Comparison of ENCODE assay signal across 30 mouse cellular contexts in the genomic region with DNA sequence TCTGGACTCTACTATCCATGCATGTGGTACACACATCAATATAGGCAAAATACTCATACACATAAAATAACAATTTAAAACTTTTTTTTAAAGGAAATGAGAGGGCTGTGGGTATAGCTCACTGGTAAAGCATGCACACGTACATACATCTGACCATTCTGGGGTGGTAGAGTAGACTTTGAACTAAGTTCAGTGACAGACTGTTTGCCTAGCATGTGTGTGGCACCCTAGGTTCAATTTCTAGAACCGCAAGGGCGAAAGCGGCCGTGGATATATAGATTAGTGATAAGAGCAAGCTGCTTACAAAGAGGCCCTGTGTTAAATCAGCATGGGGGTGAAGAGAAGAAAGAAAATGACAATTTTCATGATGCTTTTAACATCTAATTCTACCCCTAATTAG. TPM values are rescaled to one million over a fixed set of nuclear protein-coding genes. Genes with fewer than 3 reads are reported as not detected.
DNase-seq lines count a peak whose midpoint lies in the region; ATAC-seq and TF ChIP-seq lines count a peak whose summit lies in the region.
"Had no signal": no experiment of that assay in that cellular context is flagged by ENCODE, and none has a peak within 500 bp of the region (broad histone marks: within the 10 kb centered on the region; RNA-seq: fewer than 3 reads in every experiment).

No protein-coding gene starts in this region.

- H3K4me1 ChIP-seq in intestine, embryonic 15.5 days (replicated peaks), result no peaks in the 10 kb centered on the region
- no peaks in the 10 kb centered on the region for H3K4me1 ChIP-seq in intestine, postnatal 0 days (replicated peaks; ENCODE audit: control insufficient read depth, insufficient read depth, low read length)
- H3K4me1 ChIP-seq in stomach, postnatal 0 days (replicated peaks; ENCODE audit: control insufficient read depth, insufficient read depth), result no peaks in the 10 kb centered on the region
- no peaks in the 10 kb centered on the region for H3K4me1 ChIP-seq in neural tube, embryonic 15.5 days
- H3K4me1 ChIP-seq: embryonic facial prominence, embryonic 13.5 days; embryonic facial prominence, embryonic 15.5 days; forebrain, embryonic 10.5 days; forebrain, embryonic 12.5 days had no signal

- no peak for TF ChIP-seq CTCF in intestine, postnatal 0 days (IDR thresholded peaks at IDR 0.05; ENCODE audit: low read depth)
- TF ChIP-seq CTCF in stomach, postnatal 0 days (IDR thresholded peaks at IDR 0.05; ENCODE audit: low read depth), result no peak

- no peak overlapping the region for H3K9ac ChIP-seq in intestine, embryonic 15.5 days
- H3K9ac ChIP-seq in intestine, postnatal 0 days (ENCODE audit: low read depth, low read length), result no peak overlapping the region
- no peak overlapping the region for H3K9ac ChIP-seq in stomach, postnatal 0 days (ENCODE audit: low read length)
- H3K9ac ChIP-seq in neural tube, embryonic 15.5 days (replicated peaks), result no peak overlapping the region
- H3K9ac ChIP-seq: embryonic facial prominence, embryonic 13.5 days; embryonic facial prominence, embryonic 15.5 days; forebrain, embryonic 12.5 days had no signal

- WGBS in intestine, embryonic 15.5 days, result 64% methylated on average over 5 of the region's 5 CpGs
- 58% methylated on average over 5 of the region's 5 CpGs for whole genome bisulfite sequencing in intestine, postnatal 0 days
- 80% methylated on average over 5 of the region's 5 CpGs for WGBS in stomach, postnatal 0 days
- 97% methylated on average over 5 of the region's 5 CpGs for WGBS in neural tube, embryonic 15.5 days

- H3K27ac ChIP-seq in intestine, embryonic 15.5 days, result no peak overlapping the region
- H3K27ac ChIP-seq in intestine, postnatal 0 days (ENCODE audit: low read depth, low read length), result peak overlapping the region; percentile 21; the same call in 1 of the 2 replicates
- no peak overlapping the region for H3K27ac ChIP-seq in stomach, postnatal 0 days (replicated peaks)
- H3K27ac ChIP-seq in neural tube, embryonic 15.5 days (replicated peaks), result no peak overlapping the region
- H3K27ac ChIP-seq: embryonic facial prominence, embryonic 13.5 days; embryonic facial prominence, embryonic 15.5 days; forebrain, embryonic 10.5 days; forebrain, embryonic 12.5 days had no signal

- no peaks in the 10 kb centered on the region for H3K27me3 ChIP-seq in intestine, embryonic 15.5 days (replicated peaks)
- no peaks in the 10 kb centered on the region for H3K27me3 ChIP-seq in intestine, postnatal 0 days (replicated peaks; ENCODE audit: control insufficient read depth, insufficient read depth, low read length)
- H3K27me3 ChIP-seq in stomach, postnatal 0 days (ENCODE audit: control insufficient read depth, insufficient read depth, low read length), result no peaks in the 10 kb centered on the region
- no peaks in the 10 kb centered on the region for H3K27me3 ChIP-seq in neural tube, embryonic 15.5 days (replicated peaks)
- H3K27me3 ChIP-seq: CH12.LX; embryonic facial prominence, embryonic 13.5 days; embryonic facial prominence, embryonic 15.5 days; forebrain, embryonic 12.5 days; Patski had no signal

- no peak overlapping the region for H3K4me3 ChIP-seq in intestine, embryonic 15.5 days (replicated peaks)
- H3K4me3 ChIP-seq in intestine, postnatal 0 days (ENCODE audit: low read depth, low read length), result no peak overlapping the region
- H3K4me3 ChIP-seq in stomach, postnatal 0 days (ENCODE audit: low read depth, low read length), result no peak overlapping the region
- no peak overlapping the region for H3K4me3 ChIP-seq in neural tube, embryonic 15.5 days (replicated peaks)
- H3K4me3 ChIP-seq: embryonic facial prominence, embryonic 13.5 days; embryonic facial prominence, embryonic 15.5 days; erythroblast, embryonic 14.5 days; forebrain, embryonic 10.5 days; forebrain, embryonic 12.5 days had no signal

- H3K4me2 ChIP-seq in intestine, embryonic 15.5 days (replicated peaks), result no peak overlapping the region
- H3K4me2 ChIP-seq in intestine, postnatal 0 days (replicated peaks; ENCODE audit: low read depth), result no peak overlapping the region
- H3K4me2 ChIP-seq in stomach, postnatal 0 days (replicated peaks; ENCODE audit: low read depth), result no peak overlapping the region
- no peak overlapping the region for H3K4me2 ChIP-seq in neural tube, embryonic 15.5 days
- H3K4me2 ChIP-seq: embryonic facial prominence, embryonic 13.5 days; embryonic facial prominence, embryonic 15.5 days; forebrain, embryonic 12.5 days had no signal

- H3K9me3 ChIP-seq in intestine, embryonic 15.5 days, result no peaks in the 10 kb centered on the region
- H3K9me3 ChIP-seq in intestine, postnatal 0 days (ENCODE audit: control insufficient read depth), result no peaks in the 10 kb centered on the region
- H3K9me3 ChIP-seq in stomach, postnatal 0 days (ENCODE audit: control insufficient read depth, low read length), result no peaks in the 10 kb centered on the region
- H3K9me3 ChIP-seq in neural tube, embryonic 15.5 days (replicated peaks), result no peaks in the 10 kb centered on the region
- H3K9me3 ChIP-seq: embryonic facial prominence, embryonic 13.5 days; embryonic facial prominence, embryonic 15.5 days; forebrain, embryonic 10.5 days; forebrain, embryonic 12.5 days; G1E had no signal

- 0 out of 2 replicates have a peak, but pooled peaks cover 2% of the 10 kb centered on the region for H3K36me3 ChIP-seq in intestine, embryonic 15.5 days
- peaks cover 22% of the 10 kb centered on the region; the same call in 1 of the 2 replicates for H3K36me3 ChIP-seq in intestine, postnatal 0 days (ENCODE audit: control insufficient read depth, insufficient read depth)
- 0 out of 2 replicates have a peak, but pooled peaks cover 3% of the 10 kb centered on the region for H3K36me3 ChIP-seq in stomach, postnatal 0 days (ENCODE audit: control insufficient read depth, insufficient read depth, low read length)
- peaks cover 37% of the 10 kb centered on the region for H3K36me3 ChIP-seq in neural tube, embryonic 15.5 days

- TF ChIP-seq EP300 in stomach, postnatal 0 days (optimal IDR thresholded peaks at IDR 0.05), result no peak

- peak; percentile 71; the same call in 1 of the 2 replicates for ATAC-seq in intestine, embryonic 15.5 days
- peak; percentile 79 for ATAC-seq in intestine, postnatal 0 days
- peak; percentile 95 for ATAC-seq in stomach, postnatal 0 days (ENCODE audit: low FRiP score, low TSS enrichment)
- no peak for ATAC-seq in neural tube, embryonic 15.5 days (ENCODE audit: low FRiP score)
- ATAC-seq: activated CD4-positive, CD25-positive, alpha-beta regulatory T cell, adult 4 months; CD4-positive, CD25-positive, alpha-beta regulatory T cell, adult 4 months; forebrain, embryonic 14.5 days; forebrain, embryonic 16.5 days; Patski had no signal

- peak; percentile 49 for DNase-seq in stomach, postnatal 0 days (ENCODE audit: low spot score)
- no peak for DNase-seq in right cerebral cortex, adult 2 months (ENCODE audit: low spot score in 2 of 2)
- DNase-seq in left cerebral cortex, adult 11 months (ENCODE audit: low spot score), result no peak
- DNase-seq: adrenal gland, adult 8-10 months; adrenal gland, postnatal 14 days; B cell, adult 2 months; cerebellum, adult 11 months; cerebellum, adult 18-20 months; cerebellum, adult 8-10 months; cerebellum, adult 9-11 months; cerebellum, postnatal 14 days; cerebellum, postnatal 36 days; embryo, embryonic 11 days had no signal

RNA-seq across cellular contexts. Expression of a gene that starts 27.8 kb away (rescaled TPM):
- not detected in 2 replicates for polyA plus RNA-seq in intestine, embryonic 15.5 days (2015; fragmentation: Nextera tagmentation; extraction: Ambion mirVana)
- polyA plus RNA-seq in intestine, postnatal 0 days (2015; fragmentation: Nextera tagmentation; extraction: Ambion mirVana), result not detected in 2 replicates
- polyA plus RNA-seq in stomach, postnatal 0 days (2015; fragmentation: Nextera tagmentation; extraction: Ambion mirVana), result not detected in 2 replicates
- polyA plus RNA-seq in neural tube, embryonic 15.5 days (2015; fragmentation: Nextera tagmentation; extraction: Ambion mirVana), result not detected in 2 replicates
- polyA plus RNA-seq: activated CD4-positive, CD25-positive, alpha-beta regulatory T cell, adult 4 months; brain, embryonic 14.5 days; CD4-positive, CD25-positive, alpha-beta regulatory T cell, adult 4 months; embryonic facial prominence, embryonic 11.5 days; embryonic facial prominence, embryonic 13.5 days; embryonic facial prominence, embryonic 15.5 days; erythroblast, embryonic 14.5 days; forebrain, embryonic 10.5 days; forebrain, embryonic 12.5 days; forebrain, embryonic 14.5 days; forebrain, embryonic 16.5 days; G1E; Patski had no signal
